Mouse (Mus musculus) heart, embryonic 10.5 days (tissue): ENCODE results near the gene Bcar3. TPM values are rescaled to one million over a fixed set of nuclear protein-coding genes. Genes with fewer than 3 reads are reported as not detected.

Source experiments
- DNase-seq: peaks from one replicate; pipeline ENCODE4 v3.0.0-alpha.2; 2017; ENCODE audit warnings: low spot score
- H3K27ac ChIP-seq: fragments of 300-500 bp; sonication (generic); 2 replicates; pipeline ENCODE4 v1.5.1; 2016; ENCODE audit warnings: mild to moderate bottlenecking
- H3K27me3 ChIP-seq: fragments of 300-500 bp; sonication (generic); 2 replicates; pipeline ENCODE4 v1.6.1; 2016; ENCODE audit warnings: mild to moderate bottlenecking; ENCODE audit not compliant: poor library complexity, insufficient read depth, severe bottlenecking
- H3K36me3 ChIP-seq: fragments of 300-500 bp; sonication (generic); 2 replicates; pipeline ENCODE4 v1.6.1; 2016; ENCODE audit warnings: mild to moderate bottlenecking, moderate library complexity
- H3K4me1 ChIP-seq: fragments of 300-500 bp; sonication (generic); 2 replicates; pipeline ENCODE4 v1.6.1; 2016; ENCODE audit warnings: mild to moderate bottlenecking
- H3K4me3 ChIP-seq: fragments of 300-500 bp; sonication (generic); 2 replicates; pipeline ENCODE4 v1.5.1; 2016; ENCODE audit warnings: mild to moderate bottlenecking, moderate library complexity
- H3K9me3 ChIP-seq: fragments of 300-500 bp; sonication (generic); 2 replicates; pipeline ENCODE4 v1.6.1; 2016; ENCODE audit warnings: mild to moderate bottlenecking, moderate library complexity
- WGBS: fragments of 180-500 bp; shearing (Covaris S2); methylation state at CpG from one replicate; pipeline ENCODE4 v1.1.7; 2016; 5-methylcytosine and 5-hydroxymethylcytosine counted together
- polyA plus RNA-seq: library from polyadenylated mRNA; unstranded; fragments of >200 nt; fragmentation: Nextera tagmentation; extraction: Ambion mirVana; gene quantifications from 2 replicates; pipeline ENCODE4 v1.2.1, GENCODE M21; 2016

Gene Bcar3
- polyA plus RNA-seq, 1 experiment from 2014 or later, result 17.0 TPM

GRCm38 (mm10) chr3:122494764-122495163, 200.8 kb downstream of the Bcar3 start:
- H3K4me3 ChIP-seq, result no peak overlapping the region
- 81% methylated on average over 6 of the region's 6 CpGs for WGBS
- no peaks in the 10 kb centered on the region for H3K36me3 ChIP-seq
- H3K27ac ChIP-seq, result no peak overlapping the region
- H3K4me1 ChIP-seq, result 0 out of 2 replicates have a peak, but pooled peaks cover 2% of the 10 kb centered on the region
- H3K9me3 ChIP-seq, result no peaks in the 10 kb centered on the region
- DNase-seq, result no peak
- H3K27me3 ChIP-seq, result 0 out of 2 replicates have a peak, but pooled peaks cover 12% of the 10 kb centered on the region

DNA sequence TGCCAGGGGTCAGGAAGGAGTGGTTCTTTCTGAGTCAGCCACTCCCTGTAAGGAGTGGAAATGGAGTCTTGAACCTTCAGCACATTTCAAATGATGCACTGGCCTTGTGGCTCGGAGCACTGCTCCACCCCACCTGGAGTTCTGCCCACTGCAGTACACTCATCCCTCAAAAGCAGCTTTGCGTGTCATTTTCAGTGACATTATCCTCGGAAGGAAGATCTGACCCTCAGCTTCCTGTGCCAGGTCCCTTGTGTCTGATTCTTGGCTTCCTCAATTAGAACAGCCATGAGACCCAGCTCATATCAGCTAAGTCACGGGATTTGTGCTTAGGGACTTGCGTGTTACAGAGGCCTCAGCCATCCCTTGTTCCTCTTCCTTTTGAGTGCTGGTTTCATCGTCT, 203.9 kb downstream of the Bcar3 start:
- no peaks in the 10 kb centered on the region for H3K9me3 ChIP-seq
- no peak overlapping the region for H3K4me3 ChIP-seq
- WGBS, result 83% methylated on average over 6 of the region's 6 CpGs
- no peak for DNase-seq
- peaks cover 10% of the 10 kb centered on the region; the same call in 1 of the 2 replicates for H3K27me3 ChIP-seq
- no peak overlapping the region for H3K27ac ChIP-seq
- H3K36me3 ChIP-seq, result no peaks in the 10 kb centered on the region
- 0 out of 2 replicates have a peak, but pooled peaks cover 2% of the 10 kb centered on the region for H3K4me1 ChIP-seq

- Histone ChIP-seq H3K4me3 (no peak overlapping the region), H3K4me1 (0 out of 2 replicates have a peak, but pooled peaks cover 2% of the 10 kb centered on the region), H3K27me3 (peaks cover 10% of the 10 kb centered on the region; the same call in 1 of the 2 replicates), H3K9me3 (no peaks in the 10 kb centered on the region), H3K36me3 (no peaks in the 10 kb centered on the region), H3K27ac (no peak overlapping the region)
- DNase-seq, result no peak
- 79% methylated on average over 7 of the region's 7 CpGs for WGBS
Measured at GRCm38 (mm10) chr3:122498528-122498927, 204.6 kb downstream of the Bcar3 start.

DNA sequence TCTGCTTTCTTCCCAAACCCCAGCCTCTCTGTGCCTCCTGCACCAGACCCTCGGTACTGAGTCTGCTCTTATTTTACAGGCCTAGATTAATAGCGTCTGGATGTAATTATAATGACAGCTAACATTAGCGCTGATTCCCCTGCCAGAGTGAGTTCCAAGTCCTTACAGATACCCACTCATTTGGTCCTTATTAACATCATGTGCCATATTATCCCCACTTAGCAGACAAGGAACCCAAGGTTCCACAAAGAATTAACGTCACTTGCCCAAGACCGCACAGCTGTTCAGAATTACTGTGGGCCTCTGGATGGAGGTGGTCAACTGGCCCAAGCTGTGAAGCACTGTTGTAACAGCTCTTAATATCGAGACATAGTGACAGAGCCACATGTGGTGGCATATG, 205.7 kb downstream of the Bcar3 start:
- Histone ChIP-seq H3K9me3 (no peaks in the 10 kb centered on the region), H3K27ac (no peak overlapping the region), H3K4me1 (peaks cover 2% of the 10 kb centered on the region; the same call in 1 of the 2 replicates), H3K36me3 (no peaks in the 10 kb centered on the region), H3K27me3 (peaks cover 3% of the 10 kb centered on the region; the same call in 1 of the 2 replicates), H3K4me3 (no peak overlapping the region)
- no peak for DNase-seq
- 82% methylated on average over 6 of the region's 6 CpGs for WGBS

DNA sequence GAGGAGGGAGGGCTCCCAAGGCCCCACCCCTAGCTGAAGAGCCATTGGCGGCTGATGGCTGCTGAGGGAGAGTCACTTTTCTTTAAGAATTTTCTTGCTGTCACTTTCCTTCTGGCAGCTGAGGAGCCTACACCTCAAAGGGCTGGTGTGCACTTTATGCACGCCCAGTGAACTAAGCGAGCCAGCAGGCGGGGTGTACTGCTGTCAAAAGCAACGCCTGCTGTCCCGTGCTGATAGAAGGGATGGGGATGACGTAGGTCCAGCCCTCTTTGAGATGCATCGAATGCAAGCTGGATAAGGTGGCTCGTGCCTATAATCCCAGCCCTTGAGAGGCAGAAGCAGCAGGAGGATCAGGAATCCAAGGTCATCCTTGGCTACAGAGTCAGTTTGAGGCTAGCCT, 207.0 kb downstream of the Bcar3 start:
- Histone ChIP-seq H3K4me1 (peaks cover 4% of the 10 kb centered on the region; the same call in 1 of the 2 replicates), H3K4me3 (no peak overlapping the region), H3K9me3 (no peaks in the 10 kb centered on the region), H3K27me3 (peaks cover 3% of the 10 kb centered on the region; the same call in 1 of the 2 replicates), H3K27ac (no peak overlapping the region), H3K36me3 (no peaks in the 10 kb centered on the region)
- no peak for DNase-seq
- 83% methylated on average over 9 of the region's 9 CpGs for WGBS

DNA sequence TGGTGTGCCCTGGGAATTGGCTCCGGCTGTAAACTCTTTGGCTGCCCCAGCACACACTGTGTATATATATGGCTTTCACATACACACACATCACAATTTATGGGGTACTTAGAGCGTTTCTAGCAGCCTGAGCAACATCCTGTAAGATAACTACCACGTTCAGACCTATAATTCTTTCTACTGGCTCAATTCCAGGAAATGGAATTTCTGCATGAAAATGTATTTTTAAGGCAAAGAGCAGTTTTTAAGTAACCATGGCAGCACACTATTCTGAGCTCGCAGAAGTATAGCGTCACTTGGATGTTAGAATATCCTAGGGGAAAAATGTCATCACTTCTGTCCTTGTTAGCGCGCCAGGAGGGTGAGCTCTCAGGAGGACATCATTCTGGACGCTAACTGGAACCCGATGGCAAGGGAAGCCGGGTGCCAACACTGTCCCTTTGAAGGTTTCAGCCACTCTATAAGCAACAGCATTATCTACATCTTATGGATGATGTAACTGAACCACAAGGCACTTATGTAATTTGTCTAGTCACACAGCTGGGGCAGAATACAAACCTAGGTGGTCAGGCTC, 212.5 kb downstream of the Bcar3 start:
- peaks cover 18% of the 10 kb centered on the region for H3K4me1 ChIP-seq
- no peak for DNase-seq
- H3K36me3 ChIP-seq, result no peaks in the 10 kb centered on the region
- H3K4me3 ChIP-seq, result no peak overlapping the region
- no peaks in the 10 kb centered on the region for H3K9me3 ChIP-seq
- no peak overlapping the region for H3K27ac ChIP-seq
- 0 out of 2 replicates have a peak, but pooled peaks cover 4% of the 10 kb centered on the region for H3K27me3 ChIP-seq
- WGBS, result 78% methylated on average over 10 of the region's 10 CpGs

GRCm38 (mm10) chr3:122507826-122508225, 213.9 kb downstream of the Bcar3 start:
- H3K27me3 ChIP-seq, result 0 out of 2 replicates have a peak, but pooled peaks cover 4% of the 10 kb centered on the region
- peaks cover 18% of the 10 kb centered on the region for H3K4me1 ChIP-seq
- no peaks in the 10 kb centered on the region for H3K9me3 ChIP-seq
- H3K27ac ChIP-seq, result no peak overlapping the region
- DNase-seq, result no peak
- H3K36me3 ChIP-seq, result peaks cover 5% of the 10 kb centered on the region
- no peak overlapping the region for H3K4me3 ChIP-seq
- WGBS, result 95% methylated on average over 14 of the region's 14 CpGs

DNA sequence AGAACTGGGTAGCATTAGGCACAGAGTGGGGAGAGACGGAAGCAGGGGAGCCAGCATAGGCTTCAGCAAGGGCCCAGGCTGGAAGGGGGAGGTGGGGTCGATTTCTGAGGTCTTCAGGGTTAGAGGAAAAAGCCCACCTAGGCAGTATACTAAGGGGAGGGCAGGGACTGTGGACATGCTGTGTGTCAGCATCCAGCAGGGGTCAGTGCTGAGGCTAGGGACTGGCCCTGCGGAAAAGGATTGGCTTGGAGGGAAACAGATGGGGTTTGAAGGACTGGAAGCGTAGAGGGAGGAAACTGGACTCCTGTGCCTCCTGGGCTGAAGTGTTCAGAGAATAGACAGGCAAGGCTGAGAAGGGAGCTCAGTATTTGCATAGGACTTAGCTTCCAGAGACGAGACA, 215.1 kb downstream of the Bcar3 start:
- Histone ChIP-seq H3K9me3 (no peaks in the 10 kb centered on the region), H3K4me3 (no peak overlapping the region), H3K27me3 (0 out of 2 replicates have a peak, but pooled peaks cover 4% of the 10 kb centered on the region), H3K36me3 (peaks cover 7% of the 10 kb centered on the region), H3K4me1 (peaks cover 18% of the 10 kb centered on the region), H3K27ac (peak overlapping the region; percentile 64; the same call in 1 of the 2 replicates)
- 32% methylated on average over 5 of the region's 5 CpGs for WGBS
- DNase-seq, result no peak

- Histone ChIP-seq H3K36me3 (peaks cover 7% of the 10 kb centered on the region), H3K9me3 (no peaks in the 10 kb centered on the region), H3K27ac (peak overlapping the region; percentile 64), H3K27me3 (0 out of 2 replicates have a peak, but pooled peaks cover 4% of the 10 kb centered on the region), H3K4me3 (no peak overlapping the region), H3K4me1 (peaks cover 16% of the 10 kb centered on the region)
- DNase-seq, result no peak
- WGBS, result 50% methylated on average over 11 of the region's 11 CpGs
Measured at GRCm38 (mm10) chr3:122509534-122510239, 215.8 kb downstream of the Bcar3 start.

- 0 out of 2 replicates have a peak, but pooled peaks cover 4% of the 10 kb centered on the region for H3K27me3 ChIP-seq
- H3K4me3 ChIP-seq, result no peak overlapping the region
- no peaks in the 10 kb centered on the region for H3K9me3 ChIP-seq
- peak overlapping the region; percentile 64 for H3K27ac ChIP-seq
- H3K36me3 ChIP-seq, result peaks cover 7% of the 10 kb centered on the region
- 64% methylated on average over 14 of the region's 14 CpGs for WGBS
- peaks cover 18% of the 10 kb centered on the region for H3K4me1 ChIP-seq
- DNase-seq, result no peak
Measured at GRCm38 (mm10) chr3:122510240-122510750, 216.4 kb downstream of the Bcar3 start.

DNA sequence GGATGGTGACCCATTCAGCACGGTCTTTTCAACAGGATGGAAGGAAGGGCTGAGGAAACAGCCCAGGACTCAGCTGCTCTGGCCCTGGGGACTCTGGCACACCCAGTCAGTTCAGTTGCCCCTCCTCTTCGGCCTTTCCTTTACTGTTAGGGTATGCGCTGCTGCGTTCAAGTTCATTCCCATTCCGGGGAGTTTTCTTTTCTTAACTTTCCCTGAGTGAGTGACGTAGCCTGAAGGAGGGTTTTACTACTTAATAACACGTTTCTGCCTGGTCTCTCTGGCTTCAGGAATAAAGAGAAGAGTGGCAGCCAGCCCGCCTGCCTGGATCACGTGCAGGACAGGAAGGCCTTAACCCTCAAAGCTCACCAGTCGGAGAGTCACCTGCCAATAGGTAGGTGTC, 217.0 kb downstream of the Bcar3 start:
- Histone ChIP-seq H3K36me3 (peaks cover 7% of the 10 kb centered on the region), H3K4me3 (no peak overlapping the region), H3K4me1 (peaks cover 24% of the 10 kb centered on the region), H3K9me3 (no peaks in the 10 kb centered on the region), H3K27ac (no peak overlapping the region), H3K27me3 (0 out of 2 replicates have a peak, but pooled peaks cover 4% of the 10 kb centered on the region)
- DNase-seq, result no peak
- WGBS, result 75% methylated on average over 10 of the region's 10 CpGs

GRCm38 (mm10) chr3:122511721-122512619, 218.0 kb downstream of the Bcar3 start:
- WGBS, result 79% methylated on average over 14 of the region's 14 CpGs
- peaks cover 34% of the 10 kb centered on the region for H3K4me1 ChIP-seq
- DNase-seq, result no peak
- no peak overlapping the region for H3K4me3 ChIP-seq
- 0 out of 2 replicates have a peak, but pooled peaks cover 4% of the 10 kb centered on the region for H3K27me3 ChIP-seq
- no peak overlapping the region for H3K27ac ChIP-seq
- H3K36me3 ChIP-seq, result peaks cover 7% of the 10 kb centered on the region
- H3K9me3 ChIP-seq, result no peaks in the 10 kb centered on the region
